Mouse (Mus musculus) megakaryocyte, embryonic 14.5 days (primary cell): ENCODE measurements around the gene Olah.
"Not testable (repeated sequence)": the region's sequence is repeated elsewhere in the genome, so short reads cannot be mapped to it uniquely, and the experiment has no call there.

ENCODE experiments used
- FLI1 ChIP-seq: IDR thresholded peaks from 2 replicates; pipeline ENCODE4 v1.6.1; 2012; ENCODE audit warnings: low read length, inconsistent platforms, mixed read lengths
- GATA1 ChIP-seq: IDR thresholded peaks from 3 replicates; pipeline ENCODE4 v1.6.1; 2012; ENCODE audit warnings: mixed read lengths, low read length, inconsistent platforms, borderline replicate concordance

- TF ChIP-seq GATA1, FLI1: not testable (repeated sequence)
These were observed at the start of gene Olah for GRCm38 (mm10) chr2:3397110-3397509.
